Mouse (Mus musculus): ENCODE results near the gene Cracr2b. TPM values are rescaled to one million over a fixed set of nuclear protein-coding genes. Genes with fewer than 3 reads are reported as not detected.

The Cracr2b gene
- polyA plus RNA-seq, 1 experiment from 2014 or later, result 9.9 TPM

DNA sequence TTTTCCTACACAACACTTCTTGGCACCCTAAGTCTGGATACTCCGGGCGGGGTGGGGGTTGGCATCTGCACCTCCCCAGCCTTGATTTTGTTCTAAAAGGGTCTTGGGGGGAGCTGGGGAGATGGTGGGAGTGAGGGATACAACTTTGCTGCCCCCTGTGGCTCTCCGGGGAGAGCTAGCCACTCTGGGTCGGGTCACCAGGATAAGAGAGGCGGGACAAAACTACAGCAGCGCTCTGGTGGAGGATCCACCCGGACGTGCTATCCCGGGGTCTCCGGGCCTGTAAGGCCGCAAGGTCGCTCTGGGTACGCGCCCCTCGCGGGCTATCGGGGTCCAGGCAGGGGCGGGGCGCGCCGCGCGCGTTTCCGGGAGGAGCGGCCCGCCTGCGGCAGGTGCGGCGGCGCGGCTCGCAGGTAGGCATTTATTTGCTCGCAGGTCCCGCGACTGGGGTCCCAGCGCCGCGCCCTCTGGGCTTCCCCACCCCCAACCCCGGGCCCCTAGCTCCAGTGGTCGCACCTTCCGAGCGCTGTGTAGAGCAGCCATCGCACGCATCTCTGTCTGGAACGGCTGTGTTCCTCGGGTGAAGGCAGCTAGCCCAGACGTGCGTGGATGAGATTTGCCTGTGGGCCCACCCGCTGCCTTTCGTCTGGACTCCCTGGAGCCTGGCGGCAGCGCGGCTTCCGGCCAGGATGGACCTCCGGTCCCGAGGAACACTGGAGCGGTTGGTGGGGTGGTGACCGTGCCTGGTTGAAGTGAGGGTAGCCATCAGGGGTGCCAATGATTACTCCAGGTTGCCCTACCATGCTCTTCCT is 833 bp downstream of the Cracr2b start:
- TF ChIP-seq CTCF (IDR thresholded peaks at IDR 0.05), result no peak
- CTCF ChIA-PET, result no interaction called here
- POLR2A ChIA-PET, result interaction anchor here (0.6 to 1.4 kb wide), 5 partner anchors 9 to 598 kb away, joined by 3 to 5 read pairs (median 4); no protein-coding TSS in a partner anchor

DNA sequence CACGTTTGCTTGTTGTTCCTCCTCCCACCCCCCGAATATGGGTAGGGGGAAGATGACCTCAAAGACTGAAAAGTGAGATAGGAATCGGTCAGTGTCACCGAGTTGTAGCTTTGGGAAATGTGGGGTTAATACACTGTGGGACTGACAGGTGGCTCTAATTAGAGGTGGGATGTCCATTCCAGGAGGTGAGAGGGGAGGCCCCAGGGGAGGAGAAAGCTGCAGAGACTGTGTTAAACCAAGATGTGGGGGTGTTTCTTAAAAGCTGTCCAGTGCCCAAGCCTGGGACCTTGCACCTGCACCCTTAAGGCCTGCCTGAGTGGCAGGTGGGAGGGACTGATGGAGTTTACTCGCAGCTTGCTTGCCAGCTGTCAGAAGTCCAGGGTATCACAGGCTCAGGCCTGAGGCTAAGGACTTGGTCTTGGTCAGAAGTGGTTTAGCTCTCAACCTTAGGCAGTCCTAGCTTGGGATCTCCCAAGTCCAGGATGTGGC is 1.5 kb downstream of the Cracr2b start:
- no peaks in the 10 kb centered on the region for H3K27me3 ChIP-seq
- no peak for TF ChIP-seq CTCF (IDR thresholded peaks at IDR 0.05)
- CTCF ChIA-PET, result no interaction called here
- in situ Hi-C loops (cut with MboI; ENCODE audit: low pct_unique_long_range_greater_than_20kb), result loop anchor here (25.0 kb wide), 1 partner anchor 925 kb away; the partner anchor contains the start of genes Ctsd and Gm49369
- POLR2A ChIA-PET, result interaction anchor here (0.6 to 1.4 kb wide), 3 partner anchors 15 to 63 kb away, joined by 3 to 4 read pairs (median 4); no protein-coding TSS in a partner anchor
- ATAC-seq, result no peak
- DNase-seq (ENCODE audit: low read depth, low spot score), result no peak

More for the DNA sequence above, 833 bp downstream of the Cracr2b start:
- H3K27me3 ChIP-seq, result no peaks in the 10 kb centered on the region
- in situ Hi-C loops (cut with MboI; ENCODE audit: low pct_unique_long_range_greater_than_20kb), result loop anchor here (25.0 kb wide), 1 partner anchor 926 kb away; the partner anchor contains the start of genes Ctsd and Gm49369
- DNase-seq (ENCODE audit: low read depth, low spot score) (no peak), ATAC-seq (no peak)

DNA sequence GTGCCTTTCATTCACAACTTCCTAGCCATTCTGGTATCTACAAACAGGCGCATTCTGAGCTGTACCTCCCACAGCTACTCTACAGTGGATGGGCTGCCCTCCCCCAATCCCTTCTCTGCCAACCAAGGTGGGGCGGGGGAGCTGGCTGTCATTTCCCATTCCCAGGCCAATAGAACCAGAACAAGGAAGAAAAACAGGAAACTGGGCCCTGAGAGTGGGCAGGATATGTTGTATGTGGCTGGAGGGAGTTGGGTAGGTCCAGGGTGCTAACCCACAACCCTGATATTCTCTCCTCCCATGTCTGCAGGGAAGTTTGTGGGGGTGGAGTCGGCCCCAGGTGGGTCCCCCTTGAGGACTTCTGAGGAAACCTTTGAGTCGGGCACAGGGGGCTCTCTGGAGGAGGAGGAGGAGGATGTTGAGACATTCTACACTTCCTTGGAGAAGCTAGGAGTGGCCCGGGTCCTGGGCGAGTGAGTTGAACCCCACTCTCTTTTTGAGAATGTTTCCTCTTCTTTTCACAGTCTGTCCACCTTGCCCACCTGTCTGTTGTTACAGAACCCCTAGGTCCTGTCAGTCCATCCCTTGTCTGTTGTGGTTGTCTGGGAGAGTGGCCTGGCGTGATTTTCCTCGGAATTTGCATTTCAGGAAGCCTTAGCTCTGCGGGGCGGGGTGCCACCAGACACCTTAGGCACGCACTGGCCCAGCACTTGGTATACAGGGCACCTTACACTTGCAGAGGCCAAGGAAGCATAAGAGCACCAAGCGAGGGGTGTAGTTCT is 3.1 kb downstream of the Cracr2b start:
- in situ Hi-C loops (cut with MboI; ENCODE audit: low pct_unique_long_range_greater_than_20kb), result loop anchor here (25.0 kb wide), 1 partner anchor 923 kb away; the partner anchor contains the start of genes Ctsd and Gm49369
- no peak for DNase-seq (ENCODE audit: low read depth, low spot score)
- TF ChIP-seq CTCF (IDR thresholded peaks at IDR 0.05), result no peak
- ATAC-seq, result no peak
- ChIA-PET CTCF (interaction anchor here (0.8 kb wide), 1 partner anchor 17 kb away, joined by 3 read pairs; no protein-coding TSS in a partner anchor), POLR2A (no interaction called here)
- H3K27me3 ChIP-seq, result no peaks in the 10 kb centered on the region

DNA sequence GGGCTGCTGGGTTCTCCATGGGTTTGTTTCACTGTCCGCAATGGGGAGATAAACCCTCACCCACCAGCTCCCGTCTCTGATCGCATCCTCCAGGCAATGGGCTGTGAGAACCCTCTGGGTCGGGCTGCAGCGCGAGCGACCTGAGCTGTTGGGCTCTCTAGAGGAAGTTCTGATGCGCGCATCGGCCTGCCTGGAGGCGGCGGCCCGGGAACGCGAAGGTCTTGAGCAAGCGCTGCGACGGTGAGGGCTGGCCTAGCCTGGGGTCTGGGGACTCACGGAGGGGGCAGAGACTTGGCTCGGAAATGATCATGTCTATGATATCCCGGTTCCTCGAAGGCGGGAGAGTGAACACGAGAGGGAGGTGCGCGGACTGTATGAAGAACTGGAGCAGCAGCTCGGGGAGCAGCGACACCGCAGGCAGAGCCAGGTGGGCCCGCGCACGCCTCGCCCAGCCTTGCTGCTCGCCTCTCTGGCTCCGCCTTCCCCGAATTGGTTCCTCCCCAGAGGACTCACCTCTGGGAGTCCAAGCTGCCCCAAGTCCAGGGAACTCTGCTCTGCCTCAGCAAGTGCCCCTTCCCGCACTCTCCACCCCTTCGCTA is 3.8 kb downstream of the Cracr2b start:
- DNase-seq (ENCODE audit: low read depth, low spot score), result no peak
- TF ChIP-seq CTCF (IDR thresholded peaks at IDR 0.05), result no peak
- in situ Hi-C loops (cut with MboI; ENCODE audit: low pct_unique_long_range_greater_than_20kb), result loop anchor here (25.0 kb wide), 1 partner anchor 923 kb away; the partner anchor contains the start of genes Ctsd and Gm49369
- ChIA-PET POLR2A (interaction anchor here (1.1 to 1.3 kb wide), 2 partner anchors 8 to 11 kb away, joined by 3 to 4 read pairs; partner anchors contain the start of genes Polr2l and Tspan4), CTCF (no interaction called here)
- ATAC-seq, result no peak
- no peaks in the 10 kb centered on the region for H3K27me3 ChIP-seq

DNA sequence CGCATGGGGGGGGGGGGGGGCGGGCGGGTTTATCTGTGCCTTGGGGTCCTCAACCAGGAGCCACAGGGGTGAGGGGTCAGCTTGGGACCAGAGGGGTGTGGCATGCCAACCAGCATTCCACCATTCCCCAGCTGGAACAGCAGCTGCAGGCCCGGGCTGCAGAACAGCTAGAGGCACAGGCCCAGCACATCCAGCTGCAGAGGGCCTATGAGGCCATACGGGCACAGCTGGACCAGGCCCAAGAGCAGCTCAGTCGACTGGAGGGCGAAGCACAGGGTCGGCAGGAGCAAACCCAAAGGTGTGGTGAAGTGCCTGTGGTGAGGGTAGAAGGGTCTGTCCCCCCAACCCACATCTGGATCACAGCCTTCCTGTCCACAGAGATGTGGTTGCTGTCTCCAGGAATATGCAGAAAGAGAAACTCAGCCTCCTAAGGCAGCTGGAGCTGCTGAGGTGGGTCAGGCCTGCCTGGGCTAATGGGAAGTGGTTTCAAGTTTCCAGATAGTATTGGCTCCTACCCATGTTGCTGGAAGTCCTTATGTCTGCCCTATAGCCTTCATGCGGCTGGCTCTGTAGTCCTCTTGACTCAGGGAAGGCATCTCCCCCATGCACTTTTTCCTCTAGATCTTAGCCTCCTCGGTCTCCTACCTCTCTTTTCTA is 4.6 kb downstream of the Cracr2b start:
- TF ChIP-seq CTCF (IDR thresholded peaks at IDR 0.05), result no peak
- ChIA-PET POLR2A (interaction anchor here (1.1 to 1.3 kb wide), 2 partner anchors 9 to 10 kb away, joined by 3 to 4 read pairs; partner anchors contain the start of genes Polr2l and Tspan4), CTCF (no interaction called here)
- no peaks in the 10 kb centered on the region for H3K27me3 ChIP-seq
- DNase-seq (ENCODE audit: low read depth, low spot score), result no peak
- in situ Hi-C loops (cut with MboI; ENCODE audit: low pct_unique_long_range_greater_than_20kb), result loop anchor here (25.0 kb wide), 1 partner anchor 922 kb away; the partner anchor contains the start of genes Ctsd and Gm49369
- ATAC-seq, result no peak

DNA sequence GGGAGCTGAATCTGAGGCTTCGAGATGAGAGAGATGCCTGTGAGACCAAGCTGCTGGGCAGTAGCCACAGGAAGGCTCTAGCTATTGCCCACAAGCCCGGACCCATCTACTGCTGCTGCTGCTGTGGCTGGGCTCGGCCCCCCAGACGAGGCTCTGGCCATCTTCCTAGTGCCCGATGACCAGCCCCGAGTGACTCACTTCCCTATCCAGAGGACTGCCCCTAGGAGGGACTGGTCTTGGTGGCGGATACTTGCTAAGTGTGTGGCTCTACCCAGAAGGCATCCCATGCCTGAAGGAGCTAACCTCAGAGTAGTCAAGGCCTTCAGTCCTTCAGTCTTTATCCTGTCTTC is 5.1 kb downstream of the Cracr2b start:
- ATAC-seq, result no peak
- no peaks in the 10 kb centered on the region for H3K27me3 ChIP-seq
- ChIA-PET POLR2A (interaction anchor here (0.9 to 3.6 kb wide), 5 partner anchors 9 to 75 kb away, joined by 3 to 47 read pairs (median 3); partner anchors contain the start of genes Pnpla2, Polr2l and Tspan4), CTCF (interaction anchor here (1.0 to 3.7 kb wide), 3 partner anchors 9 to 59 kb away, joined by 3 to 16 read pairs (median 6); no protein-coding TSS in a partner anchor)
- no peak for TF ChIP-seq CTCF (IDR thresholded peaks at IDR 0.05)
- DNase-seq (ENCODE audit: low read depth, low spot score), result no peak
- in situ Hi-C loops (cut with MboI; ENCODE audit: low pct_unique_long_range_greater_than_20kb), result loop anchor here (25.0 kb wide), 1 partner anchor 921 kb away; the partner anchor contains the start of genes Ctsd and Gm49369

DNA sequence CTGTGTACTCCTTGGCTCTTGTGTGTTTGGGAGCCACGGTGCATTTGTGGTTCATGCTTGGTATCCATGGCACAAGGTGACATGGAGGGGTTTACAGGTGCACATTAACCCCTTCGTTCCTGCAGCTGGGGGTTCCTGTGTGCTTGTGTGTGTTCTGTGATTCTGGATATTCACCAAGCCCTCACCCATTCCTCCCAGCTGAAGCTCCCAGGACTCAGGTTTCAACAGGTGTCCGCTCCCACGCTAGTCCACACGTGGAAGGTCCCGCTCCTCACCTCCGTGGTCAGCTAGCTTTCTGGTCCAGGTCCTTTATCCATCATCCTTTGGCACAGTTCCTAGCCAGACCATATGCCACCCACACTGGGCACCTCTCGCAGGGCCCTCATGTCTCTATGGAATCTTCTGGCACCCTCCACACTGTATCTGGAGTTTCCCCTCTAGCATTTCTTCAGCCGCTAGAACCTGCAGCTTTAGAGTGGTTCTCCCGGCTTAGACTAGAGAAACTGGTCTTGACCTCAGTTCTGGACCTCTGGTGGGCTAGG is 5.8 kb downstream of the Cracr2b start:
- POLR2A ChIA-PET, result interaction anchor here (0.9 to 5.2 kb wide), 5 partner anchors 10 to 75 kb away, joined by 3 to 64 read pairs (median 4); partner anchors contain the start of gene Pnpla2
- in situ Hi-C loops (cut with MboI; ENCODE audit: low pct_unique_long_range_greater_than_20kb), result loop anchor here (25.0 kb wide), 1 partner anchor 921 kb away; the partner anchor contains the start of genes Ctsd and Gm49369
- no peaks in the 10 kb centered on the region for H3K27me3 ChIP-seq
- DNase-seq (ENCODE audit: low read depth, low spot score), result no peak
- CTCF ChIA-PET, result interaction anchor here (1.0 to 3.7 kb wide), 4 partner anchors 8 to 59 kb away, joined by 3 to 16 read pairs (median 4); no protein-coding TSS in a partner anchor
- ATAC-seq, result no peak
- TF ChIP-seq CTCF (IDR thresholded peaks at IDR 0.05), result no peak

DNA sequence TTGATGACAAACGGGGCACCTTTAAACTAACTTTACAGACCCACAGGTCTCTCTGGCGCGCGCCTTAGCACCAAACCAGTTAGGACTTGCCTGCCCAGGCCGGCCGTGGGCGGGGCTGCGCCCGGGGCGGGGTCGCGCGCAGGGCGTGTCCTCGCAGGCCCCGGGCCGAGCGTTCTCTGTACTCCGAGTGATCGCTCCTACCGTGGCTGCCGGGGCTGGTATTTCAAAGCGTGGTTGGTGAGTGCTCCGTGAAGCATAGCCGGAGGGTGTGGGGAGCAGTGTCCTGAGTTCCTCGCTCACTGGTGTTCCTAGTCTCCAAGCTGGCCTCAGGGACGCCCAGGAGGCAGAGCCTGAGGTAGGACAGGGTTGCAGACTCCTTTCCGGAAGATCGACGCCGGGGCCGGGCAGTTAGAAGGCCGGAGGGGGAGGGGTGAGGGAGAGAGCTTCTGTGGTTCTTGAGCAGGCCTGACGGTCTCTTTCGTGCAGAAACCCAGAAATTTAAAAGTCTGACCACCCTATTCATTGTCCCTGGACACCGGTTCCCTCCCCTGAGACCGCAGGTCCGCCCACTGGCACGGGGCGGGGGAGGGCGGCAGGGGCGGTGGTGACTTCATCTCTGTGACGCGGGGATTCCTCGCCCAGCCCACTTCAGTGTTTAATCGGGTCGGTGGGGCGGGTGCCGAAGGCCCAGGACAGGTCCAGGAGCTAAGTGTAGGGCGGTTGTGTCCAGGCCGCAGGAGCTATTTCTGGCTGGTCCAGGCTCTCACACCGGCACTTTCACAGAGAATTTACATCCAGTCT is 6.5 kb downstream of the Cracr2b start, which contains the start of gene Cd151:
Gene Cd151, plus strand, starts transcription at position 163 of the 801 bp plus-strand sequence.
- in situ Hi-C loops (cut with MboI; ENCODE audit: low pct_unique_long_range_greater_than_20kb), result loop anchor here (25.0 kb wide), 1 partner anchor 920 kb away; the partner anchor contains the start of genes Ctsd and Gm49369
- H3K27me3 ChIP-seq, result no peaks in the 10 kb centered on the region
- CTCF ChIA-PET, result interaction anchor here (1.0 to 3.7 kb wide), 6 partner anchors 9 to 58 kb away, joined by 3 to 16 read pairs (median 8); no protein-coding TSS in a partner anchor
- POLR2A ChIA-PET, result interaction anchor here (0.6 to 5.2 kb wide), 10 partner anchors 11 to 251 kb away, joined by 3 to 64 read pairs (median 3); partner anchors contain the start of genes Pnpla2 and Rplp2
- DNase-seq (ENCODE audit: low read depth, low spot score), result no peak
- peak; percentile 53 for ATAC-seq
- no peak for TF ChIP-seq CTCF (IDR thresholded peaks at IDR 0.05)

Measured in Patski (cell line).